Mouse (Mus musculus) heart, adult 2 months (tissue): ENCODE data around the gene Slc38a6.

Experiments
- CTCF ChIP-seq: fragments of 200-600 bp; IDR thresholded peaks from 2 replicates; pipeline ENCODE4 v1.8.1; 2022; ENCODE audit warnings: antibody characterized with exemption, mild to moderate bottlenecking, moderate library complexity
- EP300 ChIP-seq: fragments of 200-500 bp; IDR thresholded peaks from 2 replicates; pipeline ENCODE4 v1.6.1; 2011; ENCODE audit warnings: low read depth, low read length, control low read depth; ENCODE audit not compliant: insufficient read depth

DNA sequence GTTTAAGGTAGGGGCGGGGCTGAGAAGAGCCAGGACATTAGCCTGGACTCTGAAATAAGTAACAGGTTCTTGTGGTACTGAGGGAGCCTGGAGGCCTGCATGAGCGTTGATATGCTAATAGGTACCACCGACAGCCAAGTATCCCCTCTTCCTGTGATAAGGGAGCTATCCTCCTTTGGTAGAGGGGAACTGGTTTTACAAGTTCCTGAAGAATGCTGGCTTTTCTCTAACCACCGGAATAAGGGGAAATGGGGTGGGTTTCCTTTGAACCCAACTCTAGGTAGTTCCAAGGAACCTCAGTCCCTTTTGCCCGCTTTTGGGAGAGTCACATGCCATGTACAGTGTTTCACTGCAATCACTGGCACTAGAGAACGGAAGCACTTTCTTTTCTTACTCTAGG is 98.2 kb downstream of the Slc38a6 start:
- TF ChIP-seq EP300, result no peak
- no peak for TF ChIP-seq CTCF
